Mouse (Mus musculus) limb, embryonic 14.5 days (tissue): ENCODE results near the gene Casp8ap2. TPM values are rescaled to one million over a fixed set of nuclear protein-coding genes. Genes with fewer than 3 reads are reported as not detected.

Experiments used
- ATAC-seq: fragments of 200-750 bp; cut with Nextera tagmentation; 2 replicates; pipeline ENCODE4 v1.8.0; 2017; ENCODE audit warnings: low read depth, moderate number of reproducible peaks, moderate TSS enrichment; ENCODE audit not compliant: low FRiP score
- DNase-seq: peaks from one replicate; pipeline ENCODE4 v3.0.0-alpha.2; 2015; ENCODE audit warnings: low spot score
- H3K27ac ChIP-seq: fragments of 300-500 bp; sonication (generic); replicated peaks from 2 replicates; pipeline ENCODE4 v1.5.1; 2014; ENCODE audit warnings: low read depth, mild to moderate bottlenecking, low read length, moderate library complexity, mixed read lengths
- H3K27me3 ChIP-seq: fragments of 300-500 bp; sonication (generic); 2 replicates; pipeline ENCODE4 v1.6.1; 2014; ENCODE audit warnings: low read length, mixed read lengths; ENCODE audit not compliant: control insufficient read depth, insufficient read depth
- H3K36me3 ChIP-seq: fragments of 300-500 bp; sonication (generic); 2 replicates; pipeline ENCODE4 v1.6.1; 2014; ENCODE audit warnings: mild to moderate bottlenecking, low read length, moderate library complexity, mixed read lengths; ENCODE audit not compliant: control insufficient read depth, insufficient read depth
- H3K4me1 ChIP-seq: fragments of 300-500 bp; sonication (generic); 2 replicates; pipeline ENCODE4 v1.6.1; 2014; ENCODE audit warnings: antibody characterized with exemption, low read length, mixed read lengths; ENCODE audit not compliant: control insufficient read depth, insufficient read depth
- H3K4me2 ChIP-seq: fragments of 300-500 bp; sonication (generic); replicated peaks from 2 replicates; pipeline ENCODE4 v1.6.1; 2014; ENCODE audit warnings: low read depth, mild to moderate bottlenecking, low read length, moderate library complexity; ENCODE audit not compliant: severe bottlenecking
- H3K4me3 ChIP-seq: fragments of 300-500 bp; sonication (generic); replicated peaks from 2 replicates; pipeline ENCODE4 v1.5.1; 2014; ENCODE audit warnings: low read length
- H3K9ac ChIP-seq: fragments of 300-500 bp; sonication (generic); 2 replicates; pipeline ENCODE4 v1.6.1; 2014; ENCODE audit warnings: mild to moderate bottlenecking, low read depth, low read length, moderate library complexity; ENCODE audit not compliant: severe bottlenecking
- H3K9me3 ChIP-seq: fragments of 300-500 bp; sonication (generic); 2 replicates; pipeline ENCODE4 v1.6.1; 2016; ENCODE audit warnings: low read length; ENCODE audit not compliant: control insufficient read depth
- POLR2A ChIP-seq: fragments of 200-500 bp; IDR thresholded peaks from 2 replicates; pipeline ENCODE4 v1.8.0; 2012; ENCODE audit warnings: inconsistent platforms, mild to moderate bottlenecking, moderate library complexity, borderline replicate concordance; ENCODE audit not compliant: insufficient read depth, insufficient read length; ENCODE audit errors: extremely low read depth
- WGBS: fragments of 180-500 bp; shearing (Covaris S2); extraction: QIAGEN DNeasy Blood & Tissue Kit; methylation state at CpG from one replicate; pipeline ENCODE4 v1.1.7; 2014; 5-methylcytosine and 5-hydroxymethylcytosine counted together
- polyA plus RNA-seq, 2 experiments: library from polyadenylated mRNA; depleted of rRNA in 1 of 2; stranded (reverse) in 1 of 2; unstranded in 1 of 2; fragments of >200 nt; fragmentation: Nextera tagmentation in 1 of 2; extraction: Ambion mirVana in 1 of 2; gene quantifications; 2 replicates each; pipeline versions ENCODE4 v1.2.1 to v1.2.3; 2012 to 2014

Gene Casp8ap2
- polyA plus RNA-seq (2012; rRNA removed) = 10.5 and 13.6 TPM in 2 replicates
- 55.2 and 56.0 TPM in 2 replicates for polyA plus RNA-seq (2014; fragmentation: Nextera tagmentation; extraction: Ambion mirVana)

- peak within 1 kb of the TSS; percentile 82 for H3K27ac ChIP-seq
- WGBS = under 1% methylated on average over 65 of the region's 67 CpGs
- H3K9ac ChIP-seq = peak within 1 kb of the TSS; percentile 84
- H3K4me2 ChIP-seq = peak within 1 kb of the TSS; percentile 72
- H3K36me3 ChIP-seq = no peaks in the 10 kb centered on the region; the same call in 1 of the 2 replicates
- TF ChIP-seq POLR2A = peak; percentile 79; the same call in 1 of the 2 replicates
- H3K9me3 ChIP-seq = no peaks in the 10 kb centered on the region
- H3K4me1 ChIP-seq = 0 out of 2 replicates have a peak, but pooled peaks cover 7% of the 10 kb centered on the region
- DNase-seq (peak; percentile 100), ATAC-seq (peak; percentile 99)
- peak within 1 kb of the TSS; percentile 95 for H3K4me3 ChIP-seq
- no peaks in the 10 kb centered on the region for H3K27me3 ChIP-seq
Observed at GRCm38 (mm10) chr4:32615034-32615881, at the start of gene Casp8ap2. Gene Casp8ap2 (plus strand): TSS chr4:32615451.

GRCm38 (mm10) chr4:32569054-32569453, 46.2 kb upstream of the Casp8ap2 start:
- Histone ChIP-seq H3K9me3 (no peaks in the 10 kb centered on the region), H3K9ac (no peak overlapping the region), H3K27me3 (no peaks in the 10 kb centered on the region), H3K27ac (no peak overlapping the region), H3K4me1 (no peaks in the 10 kb centered on the region), H3K36me3 (0 out of 2 replicates have a peak, but pooled peaks cover 4% of the 10 kb centered on the region), H3K4me2 (no peak overlapping the region), H3K4me3 (no peak overlapping the region)
- TF ChIP-seq POLR2A = no peak
- DNase-seq (no peak), ATAC-seq (no peak)
- whole genome bisulfite sequencing = 78% methylated on average over 4 of the region's 4 CpGs

GRCm38 (mm10) chr4:32569995-32570938, 45.0 kb upstream of the Casp8ap2 start:
- no peak for ATAC-seq
- no peak overlapping the region for H3K4me2 ChIP-seq
- TF ChIP-seq POLR2A = no peak
- H3K4me3 ChIP-seq = no peak overlapping the region
- no peak overlapping the region for H3K9ac ChIP-seq
- no peaks in the 10 kb centered on the region for H3K36me3 ChIP-seq
- WGBS = 63% methylated on average over 17 of the region's 17 CpGs
- DNase-seq = no peak
- no peaks in the 10 kb centered on the region for H3K4me1 ChIP-seq
- no peaks in the 10 kb centered on the region for H3K9me3 ChIP-seq
- no peak overlapping the region for H3K27ac ChIP-seq
- no peaks in the 10 kb centered on the region for H3K27me3 ChIP-seq

- 86% methylated on average over 8 of the region's 8 CpGs for WGBS
- Histone ChIP-seq H3K27ac (no peak overlapping the region), H3K27me3 (no peaks in the 10 kb centered on the region)
Observed at GRCm38 (mm10) chr4:32570939-32571317, 44.3 kb upstream of the Casp8ap2 start.

GRCm38 (mm10) chr4:32571441-32571840, 43.8 kb upstream of the Casp8ap2 start:
- Histone ChIP-seq H3K36me3 (no peaks in the 10 kb centered on the region), H3K27me3 (no peaks in the 10 kb centered on the region), H3K4me3 (no peak overlapping the region), H3K9me3 (no peaks in the 10 kb centered on the region), H3K9ac (no peak overlapping the region), H3K4me2 (no peak overlapping the region), H3K27ac (no peak overlapping the region), H3K4me1 (no peaks in the 10 kb centered on the region)
- WGBS = 49% methylated on average over 3 of the region's 3 CpGs
- TF ChIP-seq POLR2A = no peak
- DNase-seq (no peak), ATAC-seq (no peak)

More at GRCm38 (mm10) chr4:32570939-32571317, 44.3 kb upstream of the Casp8ap2 start:
- Histone ChIP-seq H3K9me3 (no peaks in the 10 kb centered on the region), H3K4me2 (no peak overlapping the region), H3K9ac (no peak overlapping the region), H3K4me3 (no peak overlapping the region), H3K4me1 (no peaks in the 10 kb centered on the region), H3K36me3 (no peaks in the 10 kb centered on the region)
- DNase-seq (no peak), ATAC-seq (no peak)
- no peak for TF ChIP-seq POLR2A
